Mouse (Mus musculus): Measurements from ENCODE around the gene Gm20594. TPM values are rescaled to one million over a fixed set of nuclear protein-coding genes. Genes with fewer than 3 reads are reported as not detected.

Gm20594 gene
- not detected in 2 replicates for polyA plus RNA-seq (2016; fragmentation: Nextera tagmentation; extraction: Ambion mirVana)

DNA sequence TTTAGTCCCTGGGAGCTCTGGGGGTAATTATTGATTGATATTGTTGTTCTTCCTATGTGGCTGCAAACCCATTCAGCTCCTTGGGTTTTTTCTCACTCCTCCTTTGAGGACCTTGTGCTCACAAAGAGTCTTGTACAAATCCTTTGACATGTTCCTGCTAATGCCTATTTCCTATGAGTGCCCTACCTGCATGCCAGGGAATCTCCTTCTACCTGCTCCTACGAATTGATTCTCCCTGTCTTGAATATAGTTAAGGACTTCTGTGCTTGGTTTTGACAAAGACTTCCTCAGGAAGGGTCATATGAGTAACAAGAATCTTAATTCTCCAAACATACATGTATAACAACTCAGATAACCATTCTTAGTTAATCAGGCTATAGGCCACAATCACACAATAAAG is at the start of gene Gm20594:
Gm20594 (plus strand) TSS at position 301 of the 400 bp plus-strand sequence.
- H3K4me3 ChIP-seq: no peak within 1 kb of the TSS
- ATAC-seq (ENCODE audit: low FRiP score, low read depth): no peak
- H3K27me3 ChIP-seq (replicated peaks): no peaks in the 10 kb centered on the region
- H3K27ac ChIP-seq: no peak within 1 kb of the TSS
- no peaks in the 10 kb centered on the region for H3K36me3 ChIP-seq
- no peaks in the 10 kb centered on the region for H3K9me3 ChIP-seq
- 68% methylated on average over 1 of the region's 1 CpGs for WGBS
- H3K9ac ChIP-seq: no peak within 1 kb of the TSS
- H3K4me2 ChIP-seq (replicated peaks): no peak within 1 kb of the TSS
- H3K4me1 ChIP-seq: no peaks in the 10 kb centered on the region

DNA sequence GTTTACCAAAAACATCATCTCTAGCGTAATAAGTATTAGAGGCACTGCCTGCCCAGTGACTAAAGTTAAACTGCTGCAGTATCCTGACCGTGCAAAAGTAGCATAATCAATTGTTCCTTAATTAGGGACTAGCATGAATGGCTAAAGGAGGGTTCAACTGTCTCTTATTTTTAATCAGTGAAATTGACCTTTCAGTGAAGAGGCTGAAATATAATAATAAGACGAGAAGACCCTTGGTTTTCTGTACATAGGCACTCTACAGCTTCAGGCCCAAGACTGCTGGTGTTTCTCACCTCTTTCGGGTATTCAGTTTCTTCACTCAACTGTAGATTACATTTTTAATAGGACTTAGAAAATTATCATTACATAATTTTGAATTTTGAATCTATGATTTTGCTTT is 398 bp downstream of the Gm20594 start:
- Histone ChIP-seq H3K4me1 (no peaks in the 10 kb centered on the region), H3K36me3 (no peaks in the 10 kb centered on the region), H3K27ac (no peak overlapping the region), H3K9me3 (no peaks in the 10 kb centered on the region), H3K4me3 (no peak overlapping the region), H3K4me2 (replicated peaks) (no peak overlapping the region), H3K27me3 (replicated peaks) (no peaks in the 10 kb centered on the region), H3K9ac (no peak overlapping the region)
- WGBS: 92% methylated on average over 4 of the region's 4 CpGs
- no peak for ATAC-seq (ENCODE audit: low FRiP score, low read depth)

- no peak overlapping the region for H3K27ac ChIP-seq
- 87% methylated on average over 4 of the region's 4 CpGs for WGBS
- no peaks in the 10 kb centered on the region for H3K27me3 ChIP-seq (replicated peaks)
- no peaks in the 10 kb centered on the region for H3K4me1 ChIP-seq
- H3K36me3 ChIP-seq: no peaks in the 10 kb centered on the region
- no peak overlapping the region for H3K4me2 ChIP-seq (replicated peaks)
- H3K9ac ChIP-seq: no peak overlapping the region
- ATAC-seq (ENCODE audit: low FRiP score, low read depth): no peak
- H3K4me3 ChIP-seq: no peak overlapping the region
- peaks cover 5% of the 10 kb centered on the region; the same call in 1 of the 2 replicates for H3K9me3 ChIP-seq
These were observed 16.1 kb downstream of the Gm20594 start for GRCm38 (mm10) chr6:79833845-79834244.

GRCm38 (mm10) chr6:79846829-79847228 is 29.1 kb downstream of the Gm20594 start:
- Histone ChIP-seq H3K4me2 (replicated peaks) (no peak overlapping the region), H3K4me1 (no peaks in the 10 kb centered on the region), H3K9ac (no peak overlapping the region), H3K36me3 (no peaks in the 10 kb centered on the region), H3K27me3 (replicated peaks) (no peaks in the 10 kb centered on the region), H3K9me3 (no peaks in the 10 kb centered on the region), H3K27ac (no peak overlapping the region), H3K4me3 (no peak overlapping the region)
- no peak for ATAC-seq (ENCODE audit: low FRiP score, low read depth)
- WGBS: 92% methylated on average over 1 of the region's 1 CpGs

Other genes with a start within 250 kb of the Gm20594 start
- 6.3 and 7.9 TPM in 2 replicates for gene Lrrtm4, start 201.0 kb downstream of the Gm20594 start, polyA plus RNA-seq (2016; fragmentation: Nextera tagmentation; extraction: Ambion mirVana)